Mouse (Mus musculus): ENCODE measurements around the gene Inpp5d. TPM values are rescaled to one million over a fixed set of nuclear protein-coding genes. Genes with fewer than 3 reads are reported as not detected.
A peak's percentile ranks its signal among the peaks of the same experiment; 100 is the strongest.

Inpp5d gene
- total RNA-seq, 2 experiments from 2014 or later: 3.9 to 4.1 TPM

- DNase-seq (ENCODE audit: low spot score): no peak
These were observed 4.0 kb downstream of the Inpp5d start for GRCm38 (mm10) chr1:87623977-87624666.

- no peak for DNase-seq (ENCODE audit: low spot score)
These were observed 4.7 kb downstream of the Inpp5d start for GRCm38 (mm10) chr1:87624826-87625225.

GRCm38 (mm10) chr1:87625254-87626025 is 5.3 kb downstream of the Inpp5d start:
- DNase-seq (ENCODE audit: low spot score): no peak

DNA sequence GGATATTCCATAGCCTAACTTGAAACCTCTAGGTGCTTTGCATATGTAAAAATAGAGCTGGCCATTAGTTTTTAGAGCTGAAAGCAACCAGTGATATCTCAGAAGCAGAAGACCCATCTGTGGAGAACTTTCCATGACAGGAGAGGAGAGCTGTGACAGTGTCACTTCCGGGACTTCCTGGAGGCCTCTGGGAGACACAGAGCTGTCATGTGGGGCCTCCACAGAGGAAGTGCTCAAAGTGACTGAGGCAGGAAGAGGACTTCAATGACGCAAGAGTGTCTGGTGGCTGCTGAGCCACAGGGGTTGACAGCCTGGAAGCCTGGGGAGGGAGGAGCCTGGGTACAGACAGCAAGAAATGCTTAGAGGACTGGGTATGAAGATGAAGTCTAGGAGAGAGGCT is 6.2 kb downstream of the Inpp5d start:
- no peak for DNase-seq (ENCODE audit: low spot score)

DNA sequence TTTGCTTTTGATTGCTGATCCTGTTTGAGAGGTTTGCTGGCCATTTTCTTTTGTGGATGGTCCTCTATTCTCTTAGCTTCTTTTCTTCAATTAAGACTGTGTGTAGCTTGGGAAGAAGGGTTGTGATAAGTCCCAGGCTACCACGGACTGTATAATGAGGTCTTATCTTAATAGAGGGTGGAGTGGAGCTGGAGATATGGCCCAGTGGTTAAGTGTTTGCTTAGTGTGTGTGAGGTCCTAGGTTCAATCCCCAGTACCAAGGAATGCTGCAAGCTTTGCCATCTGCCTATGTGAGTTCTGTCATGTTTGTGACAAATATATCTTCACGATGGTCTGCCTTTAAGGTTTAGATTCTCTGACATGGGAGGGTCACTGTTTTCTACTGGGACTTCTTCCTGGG is 8.0 kb downstream of the Inpp5d start:
- no peak for DNase-seq (ENCODE audit: low spot score)

DNA sequence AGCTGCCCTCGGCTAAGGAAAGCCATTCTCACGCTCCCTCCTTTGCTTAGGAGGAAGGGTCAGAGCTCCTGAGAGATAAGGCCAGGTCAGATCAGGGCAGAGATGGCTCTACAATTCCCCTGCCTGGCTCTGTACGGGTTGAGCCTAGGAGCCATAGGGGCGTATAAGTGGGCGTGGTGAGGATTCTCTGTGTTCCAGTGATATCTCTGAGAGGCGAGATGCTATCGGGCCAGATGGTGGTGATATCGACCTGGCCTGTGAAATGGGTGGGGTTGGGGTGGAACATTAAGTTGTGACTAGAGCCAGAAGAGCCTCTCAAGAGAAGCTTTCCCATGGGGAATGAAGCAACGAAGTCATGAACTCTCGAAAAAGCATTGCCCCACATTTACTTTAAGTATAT is 11.5 kb downstream of the Inpp5d start:
- no peak for DNase-seq (ENCODE audit: low spot score)

DNA sequence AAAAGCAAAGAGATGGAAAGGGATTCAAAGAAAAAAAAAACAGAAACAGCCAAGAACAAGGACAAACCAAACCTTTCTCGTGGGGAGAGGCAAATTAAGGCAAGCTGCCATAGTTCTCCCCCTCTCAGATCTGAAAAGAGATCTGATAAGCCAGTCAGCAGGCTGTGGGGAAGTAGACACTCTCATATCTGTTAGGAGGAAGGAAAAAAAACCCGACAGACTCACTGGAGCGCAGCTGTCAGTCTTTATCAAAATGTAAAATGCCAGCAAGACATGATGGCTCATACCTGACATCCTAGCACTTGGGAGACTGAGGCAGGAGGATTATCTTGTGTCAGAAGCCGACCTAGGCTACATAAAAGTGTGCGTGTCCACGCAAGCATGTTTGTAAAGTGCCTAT is 12.1 kb downstream of the Inpp5d start:
- no peak for DNase-seq (ENCODE audit: low spot score)

- DNase-seq (ENCODE audit: low spot score): no peak
These were observed 16.6 kb downstream of the Inpp5d start for GRCm38 (mm10) chr1:87636716-87637117.

GRCm38 (mm10) chr1:87637121-87637877 is 17.2 kb downstream of the Inpp5d start:
- DNase-seq (ENCODE audit: low spot score): no peak

GRCm38 (mm10) chr1:87637878-87638600 is 17.9 kb downstream of the Inpp5d start:
- DNase-seq (ENCODE audit: low spot score): no peak

GRCm38 (mm10) chr1:87639724-87640123 is 19.6 kb downstream of the Inpp5d start:
- no peak for DNase-seq (ENCODE audit: low spot score)

GRCm38 (mm10) chr1:87640165-87640661 is 20.1 kb downstream of the Inpp5d start:
- peak; percentile 24 for DNase-seq (ENCODE audit: low spot score)

GRCm38 (mm10) chr1:87643016-87643415 is 22.9 kb downstream of the Inpp5d start:
- DNase-seq (ENCODE audit: low spot score): no peak

- DNase-seq (ENCODE audit: low spot score): peak; percentile 24
These were observed 24.9 kb downstream of the Inpp5d start for GRCm38 (mm10) chr1:87645041-87645440.

DNA sequence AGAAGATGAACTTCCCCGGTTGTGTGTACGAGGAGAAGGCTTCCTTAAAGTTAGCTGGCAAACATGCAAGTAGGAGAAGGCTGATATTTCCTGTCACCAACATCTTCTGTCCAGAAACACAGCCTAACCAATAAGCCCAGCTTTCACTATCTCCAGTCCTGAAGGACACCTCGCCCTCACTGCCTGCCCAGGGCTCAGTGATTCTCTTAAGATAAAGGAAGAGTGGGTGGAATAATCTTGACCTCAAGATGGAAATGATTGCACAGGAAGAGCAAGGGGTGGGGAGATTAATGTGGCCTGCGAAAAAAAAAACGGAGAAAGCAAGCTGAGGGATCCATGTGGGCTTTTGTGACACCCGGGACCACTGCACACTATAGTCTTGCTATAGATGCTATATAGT is 25.6 kb downstream of the Inpp5d start:
- no peak for DNase-seq (ENCODE audit: low spot score)

DNA sequence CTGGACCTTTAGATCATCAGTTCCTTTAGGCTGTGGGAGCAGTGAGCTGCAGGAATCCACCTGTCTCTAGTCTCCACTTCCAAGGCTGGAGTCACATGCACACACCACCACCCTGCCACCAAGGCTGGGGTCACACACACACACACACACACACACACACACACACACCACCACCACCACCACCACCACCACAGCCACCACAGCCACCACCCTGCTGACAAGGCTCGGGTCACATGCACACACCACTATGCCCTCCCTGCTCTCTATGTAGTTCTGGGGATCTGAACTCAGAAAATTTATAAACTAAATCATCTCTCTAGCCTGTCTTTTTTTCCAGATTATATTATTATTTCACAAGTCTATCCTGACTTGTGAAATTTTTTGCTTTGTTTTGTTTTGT is 27.7 kb downstream of the Inpp5d start:
- DNase-seq (ENCODE audit: low spot score): no peak

DNA sequence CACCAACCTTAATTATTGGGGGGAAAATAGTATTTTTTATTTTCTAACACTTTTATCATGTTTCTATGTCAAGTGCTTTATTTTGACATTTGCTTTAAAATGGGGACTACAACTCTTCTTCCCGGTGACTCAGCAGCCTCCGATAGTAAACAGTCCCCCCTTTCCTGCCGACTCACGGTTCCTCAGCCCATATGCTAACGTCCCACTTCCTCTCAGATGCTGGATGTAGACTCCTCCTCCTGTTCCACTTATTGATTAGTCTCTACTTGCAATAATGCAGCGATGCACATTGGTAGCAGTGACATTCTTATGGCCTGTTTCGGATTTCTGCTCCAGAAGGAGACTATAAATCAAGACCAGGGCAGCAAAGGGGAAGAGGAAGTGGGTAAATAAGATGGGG is 28.5 kb downstream of the Inpp5d start:
- DNase-seq (ENCODE audit: low spot score): no peak

GRCm38 (mm10) chr1:87649219-87649805 is 29.2 kb downstream of the Inpp5d start:
- DNase-seq (ENCODE audit: low spot score): no peak

- no peak for DNase-seq (ENCODE audit: low spot score)
These were observed 29.9 kb downstream of the Inpp5d start for GRCm38 (mm10) chr1:87649958-87650474.

DNA sequence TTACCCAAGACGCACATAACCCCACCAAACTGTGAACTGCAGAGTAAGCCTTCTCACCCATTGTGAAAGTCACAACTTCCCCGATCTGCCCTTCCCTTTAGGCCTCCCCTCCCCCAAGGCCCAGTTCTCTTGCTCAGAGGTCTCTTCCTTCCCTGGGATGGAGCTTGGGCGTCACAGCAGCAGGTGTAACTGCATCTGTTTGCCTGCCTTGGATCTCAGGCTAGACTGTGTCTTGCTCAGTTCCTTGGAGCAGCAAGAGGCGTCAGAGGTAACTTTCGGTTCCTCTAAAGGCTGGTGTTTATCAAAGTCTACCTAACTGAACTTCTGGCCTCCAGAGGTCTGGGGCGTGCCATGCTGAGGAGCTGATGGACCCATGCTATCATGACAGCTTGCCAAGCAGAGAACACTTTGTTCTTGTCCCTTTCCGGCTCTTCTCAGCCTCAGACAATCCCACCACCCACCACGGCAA is 30.5 kb downstream of the Inpp5d start:
- peak; percentile 24 for DNase-seq (ENCODE audit: low spot score)

GRCm38 (mm10) chr1:87651436-87651835 is 31.3 kb downstream of the Inpp5d start:
- DNase-seq (ENCODE audit: low spot score): no peak

All from gastrocnemius, adult 18-20 months (tissue).